In genomic region chr19:53310771-53311523, GRCm38 (mm10) we compare ENCODE assay signal across 8 mouse cellular contexts. TPM values are rescaled to one million over a fixed set of nuclear protein-coding genes. Genes with fewer than 3 reads are reported as not detected.
DNase-seq lines count a peak whose midpoint lies in the region; ATAC-seq and TF ChIP-seq lines count a peak whose summit lies in the region.

No protein-coding gene starts in this region.

- no peaks in the 10 kb centered on the region for H3K9me3 ChIP-seq in intestine, embryonic 15.5 days
- no peaks in the 10 kb centered on the region for H3K9me3 ChIP-seq in liver, postnatal 0 days (ENCODE audit: low read length)

- TF ChIP-seq EP300 in liver, postnatal 0 days (IDR thresholded peaks at IDR 0.05; ENCODE audit: low read depth): no peak

- no peak for TF ChIP-seq CTCF in liver, postnatal 0 days (IDR thresholded peaks at IDR 0.05; ENCODE audit: low read depth)

- peaks cover 13% of the 10 kb centered on the region for H3K4me1 ChIP-seq in intestine, embryonic 15.5 days (replicated peaks)
- peaks cover 20% of the 10 kb centered on the region for H3K4me1 ChIP-seq in liver, postnatal 0 days (ENCODE audit: insufficient read depth)

- no peaks in the 10 kb centered on the region for H3K27me3 ChIP-seq in intestine, embryonic 15.5 days (replicated peaks)
- H3K27me3 ChIP-seq in liver, postnatal 0 days (ENCODE audit: insufficient read depth, low read length): no peaks in the 10 kb centered on the region

- peak overlapping the region; percentile 90 for H3K9ac ChIP-seq in intestine, embryonic 15.5 days
- peak overlapping the region; percentile 92 for H3K9ac ChIP-seq in liver, postnatal 0 days (replicated peaks)

- peak; percentile 48 for DNase-seq in layer of hippocampus, postnatal 14 days (ENCODE audit: low spot score in 2 of 2)
- no peak for DNase-seq in layer of hippocampus, adult 9-10 months (ENCODE audit: low spot score)
- DNase-seq in cerebellum, adult 8-10 months: peak; percentile 50
- DNase-seq in gastrocnemius, adult 18-20 months (ENCODE audit: low spot score): peak; percentile 42
- peak; percentile 70 for DNase-seq in liver, postnatal 0 days
- peak; percentile 50 for DNase-seq in ovary, postnatal 36 days (ENCODE audit: low spot score)
- peak; percentile 55 to 56 for DNase-seq in thymus, postnatal 36 days

- peak overlapping the region; percentile 95 for H3K27ac ChIP-seq in intestine, embryonic 15.5 days
- peak overlapping the region; percentile 97 for H3K27ac ChIP-seq in liver, postnatal 0 days (ENCODE audit: low read depth)

- WGBS in intestine, embryonic 15.5 days: under 1% methylated on average over 48 of the region's 48 CpGs
- 0% methylated on average over 47 of the region's 48 CpGs for WGBS in liver, postnatal 0 days (ENCODE audit: insufficient replicate concordance)

- H3K4me3 ChIP-seq in intestine, embryonic 15.5 days (replicated peaks): peak overlapping the region; percentile 95
- peak overlapping the region; percentile 91 for H3K4me3 ChIP-seq in liver, postnatal 0 days (ENCODE audit: low read depth, low read length)

- ATAC-seq in intestine, embryonic 15.5 days: no peak
- ATAC-seq in liver, postnatal 0 days: no peak

- peak overlapping the region; percentile 91 for H3K4me2 ChIP-seq in intestine, embryonic 15.5 days (replicated peaks)
- peak overlapping the region; percentile 95 for H3K4me2 ChIP-seq in liver, postnatal 0 days (ENCODE audit: low read depth, low read length)

- H3K36me3 ChIP-seq in intestine, embryonic 15.5 days: no peaks in the 10 kb centered on the region
- H3K36me3 ChIP-seq in liver, postnatal 0 days (replicated peaks; ENCODE audit: insufficient read depth, low read length): no peaks in the 10 kb centered on the region

RNA-seq across cellular contexts. Expression of gene Mxi1, which starts 0.6 kb away (rescaled TPM):
- 10 to 100 TPM; 61.0 to 67.0 TPM for total RNA-seq in layer of hippocampus, postnatal 14 days (2021)
- 10 to 100 TPM; 53.1 to 55.9 TPM for total RNA-seq in gastrocnemius, adult 18-20 months (2021)
- 34.0 and 34.5 TPM in 2 replicates for polyA plus RNA-seq in intestine, embryonic 15.5 days (2015; fragmentation: Nextera tagmentation; extraction: Ambion mirVana)
- polyA plus RNA-seq in liver, postnatal 0 days (2015; fragmentation: Nextera tagmentation; extraction: Ambion mirVana): 24.4 and 24.5 TPM in 2 replicates
